Mouse (Mus musculus): ENCODE data around the gene Gm20388.

The Gm20388 gene

GRCm38 (mm10) chr8:120439309-120439708 lies 528.7 kb downstream of the Gm20388 start:
- intact Hi-C loops (cut with DNase I): no loop called here

GRCm38 (mm10) chr8:120440739-120441138 lies 530.1 kb downstream of the Gm20388 start:
- intact Hi-C loops (cut with DNase I): loop anchor here (5.0 kb wide), 1 partner anchor 47 kb away; no protein-coding TSS in a partner anchor

DNA sequence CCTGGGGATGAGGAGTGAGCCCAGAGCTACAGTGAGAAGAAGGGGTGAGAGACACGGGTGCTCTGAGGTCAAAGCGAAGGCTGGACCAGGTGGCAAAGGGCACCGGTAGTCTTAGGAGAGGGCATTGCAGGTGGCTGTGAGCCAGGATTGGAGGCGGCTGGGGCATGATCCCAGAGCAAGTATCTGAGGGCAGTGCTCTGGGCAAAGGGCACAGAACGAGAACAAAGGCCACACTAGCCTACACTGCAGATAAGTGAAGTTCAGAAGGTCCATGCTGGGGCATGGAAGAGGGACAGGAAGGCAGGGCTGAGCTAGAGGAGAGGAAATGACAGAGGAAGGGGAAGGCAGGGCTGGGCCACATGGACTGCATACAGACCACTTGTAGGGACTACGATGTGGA lies 531.0 kb downstream of the Gm20388 start:
- intact Hi-C loops (cut with DNase I): loop anchor here (5.0 kb wide), 1 partner anchor 46 kb away; no protein-coding TSS in a partner anchor

DNA sequence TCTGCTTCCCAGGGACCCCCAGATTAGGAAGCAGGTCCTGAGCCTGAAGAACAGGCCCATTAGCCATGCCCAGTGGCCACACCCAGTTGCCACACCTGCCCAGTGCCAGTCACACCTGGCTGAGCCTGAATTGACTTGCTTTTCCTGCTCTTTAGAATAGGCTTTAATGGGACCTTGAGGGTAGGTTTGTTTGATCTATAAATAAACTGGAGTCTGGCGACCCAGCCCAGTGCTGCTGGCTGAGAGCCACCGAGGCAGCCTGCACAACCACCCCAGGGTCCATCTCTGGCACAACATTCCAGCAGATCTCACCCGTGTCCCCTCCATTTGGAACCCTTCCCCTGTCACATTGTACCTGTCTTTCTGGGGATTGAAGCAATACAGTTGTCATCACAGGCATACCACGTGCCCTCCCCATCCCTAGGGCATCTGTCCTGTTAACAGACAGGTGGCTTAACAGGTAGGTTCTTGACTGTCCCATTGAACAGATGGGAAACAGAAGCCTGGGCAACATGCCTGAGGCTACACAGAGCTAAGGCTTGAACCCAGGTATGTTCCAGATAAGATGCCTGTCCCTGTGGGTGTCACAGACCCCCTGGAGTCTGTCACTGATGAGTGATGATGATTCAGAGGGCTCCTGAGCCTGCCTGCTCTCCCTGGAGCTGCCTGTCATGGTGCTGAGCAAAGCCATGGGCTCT lies 531.8 kb downstream of the Gm20388 start:
- intact Hi-C loops (cut with DNase I): loop anchor here (5.0 kb wide), 1 partner anchor 45 kb away; no protein-coding TSS in a partner anchor

- intact Hi-C loops (cut with DNase I): no loop called here
Measured at GRCm38 (mm10) chr8:120445249-120445648, 534.6 kb downstream of the Gm20388 start.

DNA sequence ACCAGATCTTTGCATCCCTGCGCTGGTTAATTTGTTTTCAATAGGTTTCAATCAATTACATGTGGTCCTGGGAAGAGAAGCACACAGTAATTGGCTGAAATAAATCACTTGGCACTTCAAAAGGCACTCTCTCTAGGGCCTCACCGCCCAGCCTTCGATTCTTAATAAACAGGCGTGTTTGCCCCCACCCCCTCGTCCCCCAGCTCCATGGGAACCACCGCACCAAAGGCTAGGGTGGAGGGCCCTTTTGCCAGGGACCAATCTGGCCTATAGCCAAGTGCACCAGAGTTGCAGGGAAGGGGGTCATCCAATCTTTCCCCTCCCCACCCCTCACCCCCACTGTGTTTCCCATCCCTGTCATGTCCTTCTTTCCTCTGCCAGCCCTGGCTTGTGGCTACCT lies 537.5 kb downstream of the Gm20388 start:
- intact Hi-C loops (cut with DNase I): no loop called here

DNA sequence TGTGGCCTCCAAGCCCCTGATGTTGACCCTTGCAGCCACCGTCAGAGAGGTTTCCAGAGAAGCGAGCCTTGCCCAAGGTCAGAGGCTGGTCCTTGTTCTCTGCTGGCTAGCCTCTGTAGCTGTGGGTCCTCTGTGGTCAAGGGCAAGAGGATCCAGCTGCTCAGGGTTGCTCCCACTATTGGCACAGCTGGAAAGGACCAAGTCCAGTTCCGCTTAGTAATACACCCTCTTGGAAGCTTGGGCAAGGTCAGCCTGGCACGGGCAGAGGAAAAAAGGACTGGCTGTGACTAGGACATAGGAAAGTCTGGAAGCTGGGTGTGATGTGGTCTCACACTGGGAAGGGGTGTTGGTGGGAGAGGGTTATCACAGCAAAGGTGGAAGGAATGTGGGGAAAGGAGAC lies 538.5 kb downstream of the Gm20388 start:
- intact Hi-C loops (cut with DNase I): no loop called here

DNA sequence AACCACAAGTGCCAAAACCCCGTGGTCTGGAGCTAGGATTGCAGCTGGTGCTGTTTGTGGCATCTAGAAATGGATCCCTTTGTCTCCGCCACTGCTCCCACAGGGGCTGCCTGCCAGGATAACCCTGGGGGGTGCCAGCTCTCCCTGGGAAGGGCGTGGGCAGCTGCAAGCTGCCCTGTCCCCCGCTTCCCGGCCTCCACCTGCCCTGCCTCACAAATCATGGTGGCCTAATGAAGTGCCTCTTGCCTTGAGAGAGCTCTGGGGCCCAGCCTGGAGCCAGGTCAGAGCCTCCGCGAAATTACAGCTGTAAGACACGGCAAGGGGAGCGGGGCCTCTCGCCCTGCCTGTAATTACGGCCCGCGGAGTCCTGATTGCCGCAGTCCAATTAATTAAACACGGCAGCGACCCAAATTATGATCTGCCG lies 539.0 kb downstream of the Gm20388 start:
- intact Hi-C loops (cut with DNase I): no loop called here

DNA sequence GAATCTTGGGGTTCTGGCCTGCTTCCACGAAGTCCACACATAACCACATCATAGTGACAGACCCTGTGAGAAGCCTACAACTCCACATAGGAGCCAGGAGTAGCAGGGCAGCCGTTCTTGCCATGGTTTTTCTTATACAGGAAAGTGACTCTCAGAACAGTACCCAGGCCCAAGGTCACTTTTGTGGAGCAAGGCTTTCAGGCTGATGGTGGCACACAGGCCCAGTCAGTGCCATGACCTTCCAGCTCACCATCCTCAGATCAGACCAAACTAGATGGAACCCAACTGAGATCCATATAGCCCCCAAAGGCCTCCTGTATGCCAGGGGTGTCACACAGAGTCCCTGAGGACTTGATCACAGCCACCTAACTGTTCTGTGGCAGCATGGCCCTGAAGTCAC lies 541.5 kb downstream of the Gm20388 start:
- intact Hi-C loops (cut with DNase I): no loop called here

GRCm38 (mm10) chr8:120454404-120454803 lies 543.8 kb downstream of the Gm20388 start:
- intact Hi-C loops (cut with DNase I): no loop called here

- intact Hi-C loops (cut with DNase I): no loop called here
Measured at GRCm38 (mm10) chr8:120460375-120460774, 549.7 kb downstream of the Gm20388 start.

GRCm38 (mm10) chr8:120462119-120462551 lies 551.5 kb downstream of the Gm20388 start:
- intact Hi-C loops (cut with DNase I): no loop called here

GRCm38 (mm10) chr8:120462611-120463010 lies 552.0 kb downstream of the Gm20388 start:
- intact Hi-C loops (cut with DNase I): no loop called here

- intact Hi-C loops (cut with DNase I): no loop called here
Measured at GRCm38 (mm10) chr8:120463918-120464584, 553.4 kb downstream of the Gm20388 start.

DNA sequence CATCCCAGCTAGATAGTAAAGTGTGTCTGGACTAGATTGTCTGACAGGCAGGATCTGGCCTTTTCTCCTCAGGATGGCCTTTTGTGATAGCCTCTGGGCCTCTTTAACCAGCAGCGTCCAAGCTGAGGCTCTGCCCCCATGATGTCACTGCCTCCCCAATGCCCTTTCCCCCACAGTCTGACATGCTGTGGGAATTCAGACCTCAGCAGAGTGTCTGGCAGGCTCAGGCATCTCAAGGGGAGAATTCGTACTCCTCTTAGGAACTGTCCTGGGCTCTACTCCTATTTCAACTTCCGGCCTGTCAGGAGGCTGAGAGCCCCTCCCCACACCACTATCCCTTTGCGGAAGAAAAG lies 553.9 kb downstream of the Gm20388 start:
- intact Hi-C loops (cut with DNase I): no loop called here

DNA sequence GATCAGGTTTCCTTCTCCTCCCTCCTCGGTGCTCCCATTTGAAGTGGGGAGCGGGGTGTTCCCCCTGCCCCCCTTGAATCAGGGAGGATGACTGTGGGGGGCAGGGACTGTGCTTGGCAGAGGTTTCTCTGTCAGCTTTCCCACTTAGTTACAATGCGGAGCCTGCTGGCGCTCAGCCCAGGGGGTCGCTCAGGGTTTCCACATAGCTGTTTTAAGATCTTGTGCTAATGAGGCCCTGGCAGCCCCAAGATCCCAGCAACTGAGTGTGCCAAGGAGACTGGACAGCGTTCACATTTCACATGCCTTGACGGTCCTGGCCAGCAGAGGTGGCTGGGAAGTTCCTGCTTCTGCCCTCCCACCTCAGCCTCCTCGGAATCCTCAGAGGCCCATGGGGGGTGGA lies 555.1 kb downstream of the Gm20388 start:
- intact Hi-C loops (cut with DNase I): no loop called here

DNA sequence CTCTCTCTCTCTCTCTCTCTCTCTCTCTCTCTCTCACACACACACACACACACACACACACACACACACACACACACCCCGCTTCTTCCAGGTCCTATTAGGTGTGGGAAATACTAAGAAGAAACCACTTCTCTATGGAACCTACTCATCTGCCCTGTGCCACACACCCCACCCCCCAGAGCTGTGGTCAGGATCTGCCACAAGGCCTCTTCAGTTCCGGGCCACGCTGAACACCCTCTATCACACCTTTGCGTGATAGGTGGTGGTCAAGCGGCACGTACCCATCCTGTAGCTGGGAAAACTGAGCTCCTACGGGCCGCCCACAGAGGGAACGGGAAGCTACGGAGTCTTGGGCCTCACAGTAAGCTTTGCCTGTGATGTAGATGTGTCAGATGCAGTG lies 555.6 kb downstream of the Gm20388 start:
- intact Hi-C loops (cut with DNase I): no loop called here

GRCm38 (mm10) chr8:120467598-120467997 lies 557.0 kb downstream of the Gm20388 start:
- intact Hi-C loops (cut with DNase I): no loop called here

DNA sequence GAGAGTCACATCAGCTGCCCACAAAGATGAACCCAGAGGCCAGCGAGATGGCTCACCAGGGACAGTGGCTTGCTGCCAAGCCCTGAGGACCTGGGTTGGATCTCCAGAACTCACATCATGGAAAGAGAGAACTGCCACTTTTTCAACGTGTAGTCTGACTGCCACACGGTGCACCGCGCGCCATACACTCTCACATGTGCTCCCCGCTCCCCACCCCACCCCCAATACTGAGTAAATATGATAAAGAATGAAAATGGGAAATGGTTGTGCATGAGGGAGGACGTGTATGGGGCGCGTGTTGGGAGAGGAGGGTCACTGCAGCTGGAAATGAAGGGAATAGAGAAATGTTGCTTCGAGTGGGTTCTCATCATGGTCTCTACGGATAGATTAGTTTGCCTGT lies 559.5 kb downstream of the Gm20388 start:
- intact Hi-C loops (cut with DNase I): no loop called here

GRCm38 (mm10) chr8:120471166-120471565 lies 560.5 kb downstream of the Gm20388 start:
- intact Hi-C loops (cut with DNase I): no loop called here

- intact Hi-C loops (cut with DNase I): no loop called here
Measured at GRCm38 (mm10) chr8:120471752-120472151, 561.1 kb downstream of the Gm20388 start.

GRCm38 (mm10) chr8:120472230-120472629 lies 561.6 kb downstream of the Gm20388 start:
- intact Hi-C loops (cut with DNase I): no loop called here

Data from adrenal gland (tissue).